In genomic region chr8:111739604-111740003, GRCm38 (mm10) we compare ENCODE assay signal across 8 mouse cellular contexts. TPM values are rescaled to one million over a fixed set of nuclear protein-coding genes. Genes with fewer than 3 reads are reported as not detected.
A peak's percentile ranks its signal among the peaks of the same experiment; 100 is the strongest.
DNase-seq lines count a peak whose midpoint lies in the region; ATAC-seq lines count a peak whose summit lies in the region.

No protein-coding gene starts in this region.

- peak overlapping the region; percentile 87 for H3K27ac ChIP-seq in kidney, embryonic 15.5 days
- no peak overlapping the region for H3K27ac ChIP-seq in hindbrain, embryonic 11.5 days (ENCODE audit: low read depth, low read length)
- H3K27ac ChIP-seq in midbrain, embryonic 14.5 days (replicated peaks; ENCODE audit: low read depth, low read length): peak overlapping the region; percentile 60

- no peak overlapping the region for H3K9ac ChIP-seq in kidney, embryonic 15.5 days
- H3K9ac ChIP-seq in hindbrain, embryonic 11.5 days (ENCODE audit: low read depth, low read length): 0 out of 2 replicates have a peak overlapping the region, but pooled peaks have one; percentile 19
- no peak overlapping the region for H3K9ac ChIP-seq in midbrain, embryonic 14.5 days (replicated peaks; ENCODE audit: low read length)

- 48% methylated on average over 7 of the region's 7 CpGs for WGBS in kidney, embryonic 15.5 days
- WGBS in hindbrain, embryonic 11.5 days: 50% methylated on average over 7 of the region's 7 CpGs
- 37% methylated on average over 7 of the region's 7 CpGs for WGBS in midbrain, embryonic 14.5 days

- no peak for DNase-seq in kidney, adult 18-20 months
- no peak for DNase-seq in hindbrain, embryonic 11.5 days (ENCODE audit: low spot score)
- DNase-seq in midbrain, embryonic 14.5 days: no peak
- no peak for DNase-seq in thymus, postnatal 4 days
- no peak for DNase-seq in gastrocnemius, postnatal 25 days

- no peaks in the 10 kb centered on the region for H3K36me3 ChIP-seq in kidney, embryonic 15.5 days
- H3K36me3 ChIP-seq in hindbrain, embryonic 11.5 days (ENCODE audit: control insufficient read depth, insufficient read depth, low read length): no peaks in the 10 kb centered on the region
- H3K36me3 ChIP-seq in midbrain, embryonic 14.5 days (ENCODE audit: control insufficient read depth, insufficient read depth, low read length): no peaks in the 10 kb centered on the region

- H3K4me1 ChIP-seq in kidney, embryonic 15.5 days: peaks cover 81% of the 10 kb centered on the region
- peaks cover 43% of the 10 kb centered on the region for H3K4me1 ChIP-seq in hindbrain, embryonic 11.5 days (replicated peaks; ENCODE audit: control insufficient read depth, insufficient read depth, low read length)
- peaks cover 83% of the 10 kb centered on the region for H3K4me1 ChIP-seq in midbrain, embryonic 14.5 days (ENCODE audit: control insufficient read depth, insufficient read depth, low read length)

- H3K4me3 ChIP-seq in kidney, embryonic 15.5 days (replicated peaks): no peak overlapping the region
- no peak overlapping the region for H3K4me3 ChIP-seq in hindbrain, embryonic 11.5 days (ENCODE audit: low read depth, low read length)
- no peak overlapping the region for H3K4me3 ChIP-seq in midbrain, embryonic 14.5 days (replicated peaks; ENCODE audit: low read depth, low read length)

- H3K4me2 ChIP-seq in kidney, embryonic 15.5 days: peak overlapping the region; percentile 79; the same call in 1 of the 2 replicates
- H3K4me2 ChIP-seq in hindbrain, embryonic 11.5 days (replicated peaks; ENCODE audit: low read depth, low read length): no peak overlapping the region
- peak overlapping the region; percentile 30 for H3K4me2 ChIP-seq in midbrain, embryonic 14.5 days (ENCODE audit: low read length)

- no peak for ATAC-seq in kidney, embryonic 15.5 days (replicated peaks; ENCODE audit: low FRiP score)
- ATAC-seq in common myeloid progenitor, adult 5-6 weeks (replicated peaks; ENCODE audit: low read depth, poor library complexity, severe bottlenecking): peak; percentile 65
- no peak for ATAC-seq in hindbrain, embryonic 11.5 days (ENCODE audit: low FRiP score)
- no peak for ATAC-seq in midbrain, embryonic 14.5 days (ENCODE audit: low FRiP score, low TSS enrichment)
- no peak for ATAC-seq in monocyte, adult 5-6 weeks (replicated peaks; ENCODE audit: insufficient number of reproducible peaks, low FRiP score, low TSS enrichment, poor library complexity, severe bottlenecking)

- no peaks in the 10 kb centered on the region for H3K27me3 ChIP-seq in kidney, embryonic 15.5 days
- no peaks in the 10 kb centered on the region for H3K27me3 ChIP-seq in hindbrain, embryonic 11.5 days (ENCODE audit: control insufficient read depth, insufficient read depth, low read length)
- H3K27me3 ChIP-seq in midbrain, embryonic 14.5 days (ENCODE audit: control insufficient read depth, insufficient read depth, low read length): no peaks in the 10 kb centered on the region

- H3K9me3 ChIP-seq in kidney, embryonic 15.5 days (replicated peaks): no peaks in the 10 kb centered on the region
- H3K9me3 ChIP-seq in hindbrain, embryonic 11.5 days (ENCODE audit: control insufficient read depth, low read length): no peaks in the 10 kb centered on the region
- H3K9me3 ChIP-seq in midbrain, embryonic 14.5 days (ENCODE audit: control insufficient read depth, low read length): no peaks in the 10 kb centered on the region

RNA-seq across cellular contexts. Expression of gene Bcar1, which starts 4.0 kb away (rescaled TPM):
- 45.7 and 53.8 TPM in 2 replicates for polyA plus RNA-seq in kidney, embryonic 15.5 days (2015; fragmentation: Nextera tagmentation; extraction: Ambion mirVana)
- not detected in 2 replicates for total RNA-seq in common myeloid progenitor, adult 5-6 weeks (2017)
- polyA plus RNA-seq in hindbrain, embryonic 11.5 days (2014; fragmentation: Nextera tagmentation; extraction: Ambion mirVana): 43.3 and 47.3 TPM in 2 replicates
- 43.7 and 52.7 TPM in 2 replicates for polyA plus RNA-seq in midbrain, embryonic 14.5 days (2014; fragmentation: Nextera tagmentation; extraction: Ambion mirVana)
- not detected in 3 replicates for total RNA-seq in monocyte, adult 5-6 weeks (2017)
- 1 to 10 TPM; 8.7 to 9.7 TPM for total RNA-seq in gastrocnemius, postnatal 25 days (2021)

RNA-seq across cellular contexts. Expression of gene Ctrb1, which starts 48.8 kb away (rescaled TPM):
- 0.45 and 5.2 TPM in 2 replicates for polyA plus RNA-seq in kidney, embryonic 15.5 days (2015; fragmentation: Nextera tagmentation; extraction: Ambion mirVana)
- total RNA-seq in common myeloid progenitor, adult 5-6 weeks (2017): not detected in 2 replicates
- polyA plus RNA-seq in hindbrain, embryonic 11.5 days (2014; fragmentation: Nextera tagmentation; extraction: Ambion mirVana): not detected in 2 replicates
- not detected in 2 replicates for polyA plus RNA-seq in midbrain, embryonic 14.5 days (2014; fragmentation: Nextera tagmentation; extraction: Ambion mirVana)
- total RNA-seq in monocyte, adult 5-6 weeks (2017): not detected in 3 replicates
- not detected for total RNA-seq in gastrocnemius, postnatal 25 days (2021)
